Mouse (Mus musculus) MEL (cell line): ENCODE measurements around the gene Frs2. TPM values are rescaled to one million over a fixed set of nuclear protein-coding genes. Genes with fewer than 3 reads are reported as not detected.

Source experiments
- DNase-seq: peaks from one replicate; pipeline ENCODE4 v3.0.0; 2011; ENCODE audit warnings: low read depth, low spot score
- H3K27ac ChIP-seq: 2 replicates; pipeline ENCODE4 v1.5.1; 2012; ENCODE audit warnings: low read depth, mild to moderate bottlenecking, control low read depth, low read length, moderate library complexity; ENCODE audit not compliant: control insufficient read depth
- H3K27me3 ChIP-seq, 2 experiments: fragments of 150-350 bp in 1 of 2; sonication (generic) in 1 of 2; 2 replicates each; pipeline ENCODE4 v1.6.1; 2012; ENCODE audit warnings: low read length in 2 of 2, mild to moderate bottlenecking in 2 of 2, improper control_type of control experiment in 1 of 2, moderate library complexity in 1 of 2; ENCODE audit not compliant: insufficient read depth in 2 of 2, control insufficient read depth in 1 of 2
- H3K36me3 ChIP-seq, 2 experiments: 2 replicates each; pipeline ENCODE4 v1.6.1; 2012 to 2014; ENCODE audit warnings: low read length in 2 of 2, improper control_type of control experiment in 1 of 2, inconsistent platforms in 1 of 2, mild to moderate bottlenecking in 1 of 2; ENCODE audit not compliant: insufficient read depth in 2 of 2, control insufficient read depth in 1 of 2
- H3K4me1 ChIP-seq, 2 experiments: fragments of 150-350 bp in 1 of 2; sonication (generic) in 1 of 2; 2 replicates each; pipeline ENCODE4 v1.6.1; 2012; ENCODE audit warnings: low read length in 2 of 2, improper control_type of control experiment in 1 of 2, mild to moderate bottlenecking in 1 of 2; ENCODE audit not compliant: insufficient read depth in 2 of 2, control insufficient read depth in 1 of 2
- H3K4me3 ChIP-seq, 2 experiments: fragments of 150-350 bp in 1 of 2; sonication (generic) in 1 of 2; 2 replicates each; pipeline ENCODE4 v1.5.1; 2012; ENCODE audit warnings: low read depth in 2 of 2, low read length in 2 of 2, mild to moderate bottlenecking in 2 of 2, moderate library complexity in 2 of 2, control low read depth in 1 of 2, improper control_type of control experiment in 1 of 2; ENCODE audit not compliant: control insufficient read depth in 1 of 2, insufficient read depth in 1 of 2
- H3K79me2 ChIP-seq: 2 replicates; pipeline ENCODE4 v1.6.1; 2012; ENCODE audit warnings: mild to moderate bottlenecking, low read length, moderate library complexity; ENCODE audit not compliant: control insufficient read depth, poor library complexity, insufficient read depth
- H3K9ac ChIP-seq: 2 replicates; pipeline ENCODE4 v1.6.1; 2012; ENCODE audit warnings: low read depth, mild to moderate bottlenecking, control low read depth, low read length, moderate library complexity; ENCODE audit not compliant: control insufficient read depth, poor library complexity, severe bottlenecking
- H3K9me3 ChIP-seq: fragments of 150-350 bp; sonication (generic); replicated peaks from 2 replicates; pipeline ENCODE4 v1.6.1; 2012; ENCODE audit warnings: mild to moderate bottlenecking, low read length, improper control_type of control experiment, moderate library complexity; ENCODE audit not compliant: insufficient read depth
- BHLHE40 ChIP-seq: IDR thresholded peaks from 2 replicates; pipeline ENCODE4 v1.6.1; 2012; ENCODE audit warnings: low read depth, mild to moderate bottlenecking, inconsistent platforms, low read length, improper control_type of control experiment, borderline replicate concordance
- EP300 ChIP-seq, 2 experiments: IDR thresholded peaks; 2 replicates each; pipeline ENCODE4 v1.6.1; 2011; ENCODE audit warnings: improper control_type of control experiment in 2 of 2, low read length in 2 of 2, low read depth in 1 of 2, mild to moderate bottlenecking in 1 of 2
- GABPA ChIP-seq: IDR thresholded peaks from 2 replicates; pipeline ENCODE4 v1.6.1; 2012; ENCODE audit warnings: low read depth, mild to moderate bottlenecking, inconsistent platforms, low read length, improper control_type of control experiment, moderate library complexity
- GATA1 ChIP-seq: IDR thresholded peaks from 2 replicates; pipeline ENCODE4 v1.6.1; 2011; ENCODE audit warnings: low read depth, low read length, improper control_type of control experiment
- HCFC1 ChIP-seq: IDR thresholded peaks from 2 replicates; pipeline ENCODE4 v1.6.1; 2012; ENCODE audit warnings: low read depth, mild to moderate bottlenecking, inconsistent platforms, low read length, improper control_type of control experiment, moderate library complexity
- JUND ChIP-seq: IDR thresholded peaks from 2 replicates; pipeline ENCODE4 v1.6.1; 2011; ENCODE audit warnings: low read depth, mild to moderate bottlenecking, improper control_type of control experiment, low read length
- KAT2A ChIP-seq: conservative IDR thresholded peaks from 2 replicates; pipeline ENCODE4 v1.6.1; 2012; ENCODE audit warnings: low read depth, low read length, improper control_type of control experiment, inconsistent platforms
- MYC ChIP-seq: IDR thresholded peaks from 2 replicates; pipeline ENCODE4 v1.6.1; 2011; ENCODE audit warnings: low read depth, mild to moderate bottlenecking, low read length, improper control_type of control experiment, moderate library complexity
- NELFE ChIP-seq: IDR thresholded peaks from 2 replicates; pipeline ENCODE4 v1.6.1; 2011; ENCODE audit warnings: low read depth, low read length, improper control_type of control experiment
- POLR2AphosphoS5 ChIP-seq: IDR thresholded peaks from 2 replicates; pipeline ENCODE4 v1.6.1; 2012; ENCODE audit warnings: low read depth, borderline replicate concordance, mild to moderate bottlenecking, inconsistent platforms, low read length, moderate library complexity, mixed read lengths
- SIN3A ChIP-seq: IDR thresholded peaks from 2 replicates; pipeline ENCODE4 v1.6.1; 2012; ENCODE audit warnings: low read length, improper control_type of control experiment, inconsistent platforms
- TAL1 ChIP-seq: IDR thresholded peaks from 2 replicates; pipeline ENCODE4 v1.6.1; 2012; ENCODE audit warnings: mild to moderate bottlenecking, inconsistent platforms, low read length, moderate library complexity, mixed read lengths
- TCF12 ChIP-seq: IDR thresholded peaks from 2 replicates; pipeline ENCODE4 v1.6.1; 2014; ENCODE audit warnings: low read depth, mild to moderate bottlenecking, inconsistent platforms, low read length, improper control_type of control experiment, moderate library complexity
- UBTF ChIP-seq: IDR thresholded peaks from 2 replicates; pipeline ENCODE4 v1.6.1; 2012; ENCODE audit warnings: low read depth, mild to moderate bottlenecking, inconsistent platforms, low read length, improper control_type of control experiment, moderate library complexity, borderline replicate concordance; ENCODE audit not compliant: insufficient read depth
- USF2 ChIP-seq, 2 experiments: IDR thresholded peaks; 2 replicates each; pipeline ENCODE4 v1.6.1; 2011 to 2012; ENCODE audit warnings: improper control_type of control experiment in 2 of 2, low read length in 2 of 2, borderline replicate concordance in 1 of 2, inconsistent platforms in 1 of 2, low read depth in 1 of 2, mild to moderate bottlenecking in 1 of 2; ENCODE audit not compliant: insufficient read depth in 1 of 2
- ZC3H11A ChIP-seq: IDR thresholded peaks from 2 replicates; pipeline ENCODE4 v1.6.1; 2012; ENCODE audit warnings: low read depth, mild to moderate bottlenecking, inconsistent platforms, low read length, improper control_type of control experiment
- polyA plus RNA-seq, 2 experiments: library from polyadenylated mRNA; stranded (reverse) in 1 of 2; unstranded in 1 of 2; fragments of >175 nt in 1 of 2; fragments of >200 nt in 1 of 2; gene quantifications; 2 replicates each; pipeline versions ENCODE4 v1.2.1 to v1.2.4; 2012; ENCODE audit warnings: low replicate concordance in 2 of 2, low read depth in 1 of 2; ENCODE audit not compliant: insufficient read length in 2 of 2, insufficient read depth in 1 of 2, missing spikeins in 1 of 2
- total RNA-seq: library from RNA; depleted of rRNA; stranded (reverse); fragments of 300-350 nt; gene quantifications from 2 replicates; pipeline ENCODE4 v1.2.3, GENCODE M21; 2012

The Frs2 gene
- total and polyA plus RNA-seq, 3 experiments, result 6.7 to 129 (median 11.8) TPM

DNA sequence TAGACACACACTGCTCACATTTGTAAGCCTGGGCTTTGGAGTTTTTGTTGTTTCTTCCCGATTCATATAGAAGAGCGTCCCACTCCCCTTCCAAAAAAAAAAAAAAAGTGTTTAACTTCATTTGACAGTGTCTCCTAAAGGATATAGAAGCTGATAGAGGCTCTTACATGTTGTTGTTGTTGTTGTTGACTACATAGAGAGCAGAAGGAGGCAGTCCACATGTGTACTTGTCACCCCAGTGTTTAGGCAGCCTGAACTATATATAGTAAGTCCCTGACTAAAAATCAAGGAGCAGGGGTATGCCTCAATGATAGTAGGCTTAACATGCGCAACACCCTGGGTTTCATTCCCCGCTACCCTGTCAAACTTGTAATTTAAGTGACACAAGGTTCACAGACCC, 3.3 kb upstream of the Frs2 start:
- H3K27me3 ChIP-seq, result no peaks in the 10 kb centered on the region; a peak in 2 of 4 replicates
- no peak overlapping the region for H3K4me3 ChIP-seq
- H3K79me2 ChIP-seq, result peaks cover 9% of the 10 kb centered on the region
- peaks cover 0 to 4% of the 10 kb centered on the region in 2 experiments; a peak in 2 of 4 replicates for H3K36me3 ChIP-seq
- TF ChIP-seq KAT2A (no peak), ZC3H11A (no peak), TAL1 (no peak), EP300 (IDR thresholded peaks at IDR 0.05; ENCODE audit: low read depth in 1 of 2, low read length in 2 of 2) (no peak), UBTF (no peak), HCFC1 (no peak), MYC (no peak), BHLHE40 (no peak), TCF12 (no peak), GATA1 (no peak), NELFE (no peak), SIN3A (no peak)
- peaks cover 2 to 3% of the 10 kb centered on the region in 2 experiments; a peak in 3 of 4 replicates for H3K4me1 ChIP-seq
- no peak for DNase-seq
- H3K9ac ChIP-seq, result no peak overlapping the region
- H3K27ac ChIP-seq, result no peak overlapping the region
- no peaks in the 10 kb centered on the region for H3K9me3 ChIP-seq

DNA sequence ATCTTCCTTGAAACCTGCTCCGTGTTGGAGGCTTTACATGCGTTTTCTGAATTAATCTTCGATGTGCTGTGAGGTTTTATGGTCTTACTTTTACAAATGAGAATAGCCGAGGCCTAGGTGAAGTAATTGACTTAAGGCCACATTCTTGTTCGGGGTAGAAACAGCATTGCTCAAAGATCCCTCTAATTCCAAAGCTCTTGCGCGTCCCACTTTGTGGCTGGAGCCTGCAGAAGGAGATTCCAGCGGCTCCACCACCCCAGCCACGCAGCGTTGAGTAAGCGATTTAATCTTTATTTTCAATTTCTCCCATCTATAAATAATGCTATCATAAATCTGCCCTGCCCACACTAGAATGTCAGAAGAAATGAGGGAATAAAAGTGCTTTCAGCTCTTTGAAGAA, 2.9 kb upstream of the Frs2 start:
- H3K4me3 ChIP-seq, result no peak overlapping the region
- H3K79me2 ChIP-seq, result peaks cover 13% of the 10 kb centered on the region
- H3K4me1 ChIP-seq, result peaks cover 2 to 7% of the 10 kb centered on the region in 2 experiments; a peak in 3 of 4 replicates
- no peak for TF ChIP-seq JUND
- TF ChIP-seq GABPA, result no peak
- no peak for TF ChIP-seq USF2 (IDR thresholded peaks at IDR 0.05; ENCODE audit: borderline replicate concordance in 1 of 2, insufficient read depth in 1 of 2, low read depth in 1 of 2, low read length in 2 of 2)
- no peak for TF ChIP-seq GATA1
- no peak for TF ChIP-seq ZC3H11A
- no peak for TF ChIP-seq KAT2A
- no peak for TF ChIP-seq POLR2AphosphoS5
- H3K27ac ChIP-seq, result no peak overlapping the region
- no peaks in the 10 kb centered on the region for H3K9me3 ChIP-seq
- no peaks in the 10 kb centered on the region; a peak in 2 of 4 replicates for H3K27me3 ChIP-seq
- DNase-seq, result no peak
- H3K36me3 ChIP-seq, result peaks cover 0 to 8% of the 10 kb centered on the region in 2 experiments; a peak in 2 of 4 replicates
- no peak overlapping the region for H3K9ac ChIP-seq
